Mouse (Mus musculus) lung, postnatal 0 days (tissue): Measurements from ENCODE around the gene Prdm16. TPM values are rescaled to one million over a fixed set of nuclear protein-coding genes. Genes with fewer than 3 reads are reported as not detected.

Experiments
- ATAC-seq: fragments of 200-750 bp; cut with Nextera tagmentation; 2 replicates; pipeline ENCODE4 v1.8.0; 2017; ENCODE audit warnings: moderate library complexity
- DNase-seq: peaks from one replicate; pipeline ENCODE4 v3.0.0-alpha.2; 2016; ENCODE audit warnings: low spot score
- H3K27ac ChIP-seq: fragments of 300-500 bp; sonication (generic); 2 replicates; pipeline ENCODE4 v1.5.1; 2014; ENCODE audit warnings: antibody characterized with exemption, mild to moderate bottlenecking, low read length, mixed read lengths
- H3K27me3 ChIP-seq: fragments of 300-500 bp; sonication (generic); replicated peaks from 2 replicates; pipeline ENCODE4 v1.6.1; 2014; ENCODE audit warnings: low read length, mixed read lengths; ENCODE audit not compliant: insufficient read depth
- H3K36me3 ChIP-seq: fragments of 300-500 bp; sonication (generic); 2 replicates; pipeline ENCODE4 v1.6.1; 2014; ENCODE audit warnings: low read length, mixed read lengths; ENCODE audit not compliant: insufficient read depth
- H3K4me1 ChIP-seq: fragments of 300-500 bp; sonication (generic); 2 replicates; pipeline ENCODE4 v1.6.1; 2014; ENCODE audit warnings: antibody characterized with exemption, low read depth, low read length, mixed read lengths; ENCODE audit not compliant: insufficient read depth
- H3K4me2 ChIP-seq: fragments of 300-500 bp; sonication (generic); replicated peaks from 2 replicates; pipeline ENCODE4 v1.6.1; 2014; ENCODE audit warnings: low read depth, mild to moderate bottlenecking, low read length, moderate library complexity, mixed read lengths
- H3K4me3 ChIP-seq: fragments of 300-500 bp; sonication (generic); 2 replicates; pipeline ENCODE4 v1.5.1; 2014; ENCODE audit warnings: low read depth, low read length
- H3K9ac ChIP-seq: fragments of 300-500 bp; sonication (generic); replicated peaks from 2 replicates; pipeline ENCODE4 v1.6.1; 2014; ENCODE audit warnings: low read depth, mild to moderate bottlenecking
- H3K9me3 ChIP-seq: fragments of 300-500 bp; sonication (generic); 2 replicates; pipeline ENCODE4 v1.6.1; 2016; ENCODE audit warnings: low read length, mixed read lengths
- CTCF ChIP-seq: IDR thresholded peaks from 2 replicates; pipeline ENCODE4 v1.5.1; 2016; ENCODE audit warnings: antibody characterized with exemption, mild to moderate bottlenecking
- EP300 ChIP-seq: IDR thresholded peaks from 2 replicates; pipeline ENCODE4 v1.6.1; 2016; ENCODE audit warnings: antibody characterized with exemption, mild to moderate bottlenecking, control low read depth
- WGBS: fragments of 180-500 bp; shearing (Covaris S2); extraction: QIAGEN DNeasy Blood & Tissue Kit; methylation state at CpG from one replicate; pipeline ENCODE4 v1.1.7; 2014; 5-methylcytosine and 5-hydroxymethylcytosine counted together
- polyA plus RNA-seq: library from polyadenylated mRNA; unstranded; fragments of >200 nt; fragmentation: Nextera tagmentation; extraction: Ambion mirVana; gene quantifications from 2 replicates; pipeline ENCODE4 v1.2.1, GENCODE M21; 2015

Prdm16 gene
- polyA plus RNA-seq, 1 experiment from 2014 or later, result 15.2 TPM

DNA sequence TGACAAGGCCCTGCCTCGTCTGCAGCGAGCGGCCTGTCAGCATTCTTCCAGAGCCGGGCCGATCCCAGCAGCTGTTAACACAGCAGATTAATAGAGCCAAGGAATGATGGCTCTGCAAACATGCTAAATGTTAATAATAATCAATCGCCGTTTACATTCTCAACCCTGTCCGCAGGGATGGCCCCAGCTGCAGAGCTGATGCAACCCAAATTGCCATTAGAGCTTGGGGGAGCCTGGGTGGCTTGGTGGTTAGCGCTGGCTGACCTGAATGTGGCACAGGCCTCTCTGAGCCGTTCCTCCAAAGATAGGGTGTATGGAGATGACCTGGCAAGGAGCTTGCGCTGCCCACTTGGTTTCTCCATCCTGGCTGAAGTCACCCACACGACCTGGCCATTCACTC, 97.0 kb downstream of the Prdm16 start:
- 59% methylated on average over 12 of the region's 12 CpGs for WGBS
- DNase-seq (no peak), ATAC-seq (no peak)
- Histone ChIP-seq H3K4me2 (no peak overlapping the region), H3K27ac (no peak overlapping the region), H3K27me3 (no peaks in the 10 kb centered on the region), H3K36me3 (no peaks in the 10 kb centered on the region), H3K4me3 (no peak overlapping the region), H3K4me1 (0 out of 2 replicates have a peak, but pooled peaks cover 6% of the 10 kb centered on the region), H3K9ac (no peak overlapping the region), H3K9me3 (no peaks in the 10 kb centered on the region)
- TF ChIP-seq CTCF, result no peak
- no peak for TF ChIP-seq EP300

DNA sequence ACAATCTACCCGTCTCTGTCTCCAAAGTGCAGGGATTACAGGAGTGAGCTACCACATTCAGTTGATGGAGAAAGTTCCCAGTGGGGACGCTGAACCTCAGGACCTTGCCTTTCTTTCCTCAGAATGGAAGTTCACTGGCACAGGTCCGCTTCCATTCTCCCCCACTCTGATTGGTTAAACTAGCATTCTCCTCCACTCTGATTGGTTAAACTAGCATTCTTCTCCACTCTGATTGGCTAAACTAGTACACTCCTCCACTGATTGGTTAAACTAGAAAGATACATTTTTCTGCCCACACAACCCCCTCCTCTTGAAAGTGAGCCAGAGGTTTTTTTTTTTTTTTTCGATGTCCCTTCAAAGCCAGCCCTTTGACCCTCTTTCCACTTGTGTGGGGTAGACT, 97.9 kb downstream of the Prdm16 start:
- Histone ChIP-seq H3K27me3 (no peaks in the 10 kb centered on the region), H3K4me2 (no peak overlapping the region), H3K9ac (no peak overlapping the region), H3K4me3 (no peak overlapping the region), H3K27ac (no peak overlapping the region), H3K36me3 (no peaks in the 10 kb centered on the region), H3K4me1 (0 out of 2 replicates have a peak, but pooled peaks cover 6% of the 10 kb centered on the region), H3K9me3 (no peaks in the 10 kb centered on the region)
- 61% methylated on average over 4 of the region's 4 CpGs for WGBS
- no peak for TF ChIP-seq CTCF
- TF ChIP-seq EP300, result no peak
- no peak for DNase-seq
- ATAC-seq, result no peak

DNA sequence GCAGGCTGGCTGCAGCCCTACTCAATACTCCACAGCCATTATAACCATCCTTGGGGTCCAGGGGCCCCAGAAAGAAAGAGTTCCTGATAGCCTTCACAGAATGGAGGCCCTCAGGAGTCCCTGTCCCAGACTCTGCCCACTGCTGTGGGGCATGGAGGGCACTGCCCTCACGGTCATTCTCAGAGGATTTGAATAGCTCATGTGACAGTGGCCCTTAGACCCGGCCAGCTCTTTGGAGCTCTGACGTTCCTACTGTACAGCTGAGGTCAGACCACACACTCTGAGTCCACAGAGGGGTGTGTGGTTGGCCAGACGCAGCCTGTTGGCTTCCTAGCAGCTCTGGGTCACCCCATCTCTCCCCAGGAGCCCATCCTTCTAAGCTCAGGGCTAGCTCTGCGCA, 100.6 kb downstream of the Prdm16 start:
- TF ChIP-seq CTCF, result no peak
- no peak for TF ChIP-seq EP300
- ATAC-seq (peak; percentile 17; the same call in 1 of the 2 replicates), DNase-seq (no peak)
- Histone ChIP-seq H3K9me3 (no peaks in the 10 kb centered on the region), H3K9ac (no peak overlapping the region), H3K4me2 (no peak overlapping the region), H3K4me3 (no peak overlapping the region), H3K4me1 (0 out of 2 replicates have a peak, but pooled peaks cover 2% of the 10 kb centered on the region), H3K27me3 (no peaks in the 10 kb centered on the region), H3K27ac (no peak overlapping the region), H3K36me3 (no peaks in the 10 kb centered on the region)
- WGBS, result 50% methylated on average over 5 of the region's 5 CpGs

DNA sequence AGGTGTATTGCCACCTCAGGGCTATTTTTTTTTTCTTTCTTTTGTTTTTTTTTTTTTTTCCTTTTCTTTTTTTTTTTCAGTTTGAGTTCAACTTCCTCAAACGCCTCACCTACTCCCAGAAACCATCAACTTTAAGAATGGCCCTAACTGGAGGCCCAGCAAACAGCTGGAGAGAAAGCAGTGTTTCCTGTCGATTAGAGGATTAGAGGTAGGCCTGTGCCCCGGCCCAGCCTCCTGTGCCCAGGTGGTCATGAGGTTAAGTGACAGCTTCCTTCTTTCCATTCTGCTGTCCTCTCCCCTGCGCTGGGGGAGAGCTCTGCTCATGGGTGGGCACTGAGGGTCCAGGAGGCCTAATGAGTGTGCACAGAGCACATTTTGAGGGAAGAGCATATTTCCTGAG, 105.3 kb downstream of the Prdm16 start:
- no peak overlapping the region for H3K27ac ChIP-seq
- H3K4me3 ChIP-seq, result no peak overlapping the region
- H3K27me3 ChIP-seq, result no peaks in the 10 kb centered on the region
- no peak overlapping the region for H3K4me2 ChIP-seq
- DNase-seq, result no peak
- no peak overlapping the region for H3K9ac ChIP-seq
- H3K4me1 ChIP-seq, result peaks cover 6% of the 10 kb centered on the region; the same call in 1 of the 2 replicates
- H3K36me3 ChIP-seq, result no peaks in the 10 kb centered on the region
- no peaks in the 10 kb centered on the region for H3K9me3 ChIP-seq
- no peak for ATAC-seq
- WGBS, result 38% methylated on average over 4 of the region's 4 CpGs
- TF ChIP-seq CTCF, result no peak
- no peak for TF ChIP-seq EP300

DNA sequence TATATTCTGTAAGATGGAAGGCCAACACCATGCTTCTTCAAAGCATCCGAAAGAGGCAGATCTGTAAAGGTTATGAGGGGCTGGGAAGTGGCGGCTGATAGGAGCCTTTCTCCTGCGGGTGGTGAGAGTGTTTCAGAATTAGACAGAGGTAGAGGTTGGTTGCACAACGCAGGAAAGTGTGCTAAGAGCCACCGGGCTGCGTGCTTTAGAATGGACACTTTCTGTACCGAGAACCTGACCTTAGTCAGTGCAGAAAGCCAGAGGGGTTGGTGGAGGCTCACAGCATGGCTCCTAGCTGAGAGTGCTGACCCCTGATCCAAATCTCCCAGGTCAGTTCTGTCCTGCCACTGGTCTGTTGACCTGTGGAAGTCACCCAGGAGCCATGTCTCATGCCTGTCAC, 106.3 kb downstream of the Prdm16 start:
- Histone ChIP-seq H3K27me3 (no peaks in the 10 kb centered on the region), H3K36me3 (no peaks in the 10 kb centered on the region), H3K4me3 (no peak overlapping the region), H3K9me3 (no peaks in the 10 kb centered on the region), H3K27ac (peak overlapping the region; percentile 54), H3K4me1 (peaks cover 6% of the 10 kb centered on the region; the same call in 1 of the 2 replicates), H3K4me2 (no peak overlapping the region), H3K9ac (no peak overlapping the region)
- ATAC-seq, result no peak
- WGBS, result 47% methylated on average over 7 of the region's 7 CpGs
- DNase-seq, result no peak
- no peak for TF ChIP-seq EP300
- no peak for TF ChIP-seq CTCF

DNA sequence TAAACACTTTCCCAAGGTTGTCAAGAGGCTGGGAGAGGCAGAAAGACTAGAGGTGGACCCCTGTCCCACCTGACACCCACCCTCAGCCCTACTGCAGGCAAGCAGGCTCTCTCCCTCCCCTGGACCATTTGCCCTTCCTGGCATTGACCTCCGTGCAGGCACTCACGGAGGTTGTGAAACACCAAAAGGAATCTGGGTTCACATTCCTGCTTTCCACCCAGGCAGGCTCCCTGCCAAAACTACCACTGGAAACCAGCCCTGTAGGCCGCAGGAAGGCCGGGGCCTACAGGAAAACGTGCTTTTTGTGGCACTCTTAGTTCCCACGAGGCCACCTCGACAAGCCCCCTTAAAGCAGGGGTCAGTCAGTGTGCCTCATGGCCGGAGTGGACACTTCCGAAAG, 109.2 kb downstream of the Prdm16 start:
- no peaks in the 10 kb centered on the region for H3K9me3 ChIP-seq
- peaks cover 12% of the 10 kb centered on the region; the same call in 1 of the 2 replicates for H3K4me1 ChIP-seq
- H3K4me3 ChIP-seq, result no peak overlapping the region
- ATAC-seq, result peak; percentile 71
- peak; percentile 84 for TF ChIP-seq EP300
- no peak for TF ChIP-seq CTCF
- DNase-seq, result peak; percentile 87
- H3K4me2 ChIP-seq, result no peak overlapping the region
- H3K36me3 ChIP-seq, result no peaks in the 10 kb centered on the region
- peak overlapping the region; percentile 75 for H3K27ac ChIP-seq
- no peaks in the 10 kb centered on the region for H3K27me3 ChIP-seq
- H3K9ac ChIP-seq, result no peak overlapping the region
- 20% methylated on average over 9 of the region's 9 CpGs for WGBS

DNA sequence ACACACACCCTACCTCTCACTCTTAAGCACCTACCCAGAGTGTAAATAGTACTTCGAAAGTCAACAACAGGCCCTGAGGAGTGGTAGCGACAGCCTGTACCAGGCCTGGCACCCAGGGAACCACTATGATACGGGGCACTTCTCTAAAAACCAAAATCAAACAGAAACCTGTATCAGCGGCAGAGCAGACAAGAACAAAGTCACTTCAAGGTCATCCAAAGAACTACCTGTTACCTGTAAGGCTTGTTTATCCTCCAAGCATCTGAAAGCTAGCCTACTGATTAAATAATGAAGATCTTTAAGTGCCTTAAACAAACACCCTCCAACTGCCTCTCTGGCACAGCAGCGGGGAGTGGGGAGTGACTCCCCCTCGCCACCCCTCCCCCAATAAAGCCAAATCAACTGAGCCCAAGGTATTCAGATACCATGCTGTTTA, 110.3 kb downstream of the Prdm16 start:
- H3K4me3 ChIP-seq, result no peak overlapping the region
- peaks cover 10% of the 10 kb centered on the region; the same call in 1 of the 2 replicates for H3K4me1 ChIP-seq
- no peak overlapping the region for H3K9ac ChIP-seq
- H3K27me3 ChIP-seq, result no peaks in the 10 kb centered on the region
- H3K4me2 ChIP-seq, result no peak overlapping the region
- TF ChIP-seq CTCF (no peak), EP300 (peak; percentile 90)
- no peaks in the 10 kb centered on the region for H3K9me3 ChIP-seq
- WGBS, result 55% methylated on average over 6 of the region's 6 CpGs
- H3K27ac ChIP-seq, result peak overlapping the region; percentile 75; the same call in 1 of the 2 replicates
- DNase-seq (peak; percentile 85), ATAC-seq (peak; percentile 84)
- no peaks in the 10 kb centered on the region for H3K36me3 ChIP-seq
